Mouse (Mus musculus) neutrophil, adult 59 days (primary cell): ENCODE results near the gene Olfr1406. TPM values are rescaled to one million over a fixed set of nuclear protein-coding genes. Genes with fewer than 3 reads are reported as not detected.

Experiments
- total RNA-seq, 2 experiments: library from RNA; stranded (reverse); gene quantifications; 1 replicate in 1 of 2; 2 replicates in 1 of 2; pipeline ENCODE4 v1.2.4; 2023

The Olfr1406 gene
- not detected for total RNA-seq

DNA sequence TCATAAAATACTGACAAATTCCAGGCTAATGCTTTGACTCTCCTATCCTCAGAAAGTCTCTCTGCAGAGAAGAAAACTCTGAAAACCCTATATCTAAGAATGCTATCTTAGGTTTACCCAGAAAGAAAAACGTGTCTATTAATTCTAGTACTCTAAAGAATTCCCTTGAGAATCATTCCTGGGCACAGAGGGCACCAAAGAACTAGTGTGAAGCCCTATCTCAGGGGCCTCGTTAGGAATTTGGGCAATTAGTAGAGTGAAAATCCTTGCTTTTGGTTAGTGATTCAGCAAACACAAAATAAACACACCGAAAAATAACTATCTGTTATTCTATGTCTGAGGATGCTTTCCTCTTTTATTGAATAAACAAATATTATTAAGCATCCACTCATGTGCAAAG lies at the start of gene Olfr1406:
Gene Olfr1406 (minus strand): TSS at position 101 of the 400 bp plus-strand sequence.

DNA sequence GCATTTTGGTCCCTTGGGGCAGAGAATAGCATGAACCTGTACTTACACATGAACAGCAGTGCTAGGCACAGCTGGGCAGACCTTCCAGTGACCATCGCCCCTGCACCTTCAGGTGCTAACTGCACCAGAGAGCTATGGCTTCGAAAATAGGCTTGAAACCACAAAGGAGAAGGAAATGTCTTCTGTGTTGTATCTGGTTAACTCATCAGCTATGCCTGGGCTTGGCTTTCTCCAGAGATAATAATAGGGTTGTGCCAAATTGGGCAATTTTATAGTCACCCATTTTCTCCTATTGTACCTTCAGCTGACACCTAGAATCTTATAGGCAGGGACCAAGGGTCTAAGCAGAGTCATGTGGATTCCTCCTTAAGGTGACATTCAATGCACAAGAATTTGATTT lies 36.6 kb upstream of the Olfr1406 start, which contains the start of gene Fcer1a:
Gene Fcer1a (minus strand): TSS at position 134 of the 400 bp plus-strand sequence.

GRCm38 (mm10) chr1:173212092-173212491 lies 21.7 kb upstream of the Olfr1406 start, which contains the start of gene Olfr1404:
TSS of gene Olfr1404 (plus strand) at chr1:173212392.

DNA sequence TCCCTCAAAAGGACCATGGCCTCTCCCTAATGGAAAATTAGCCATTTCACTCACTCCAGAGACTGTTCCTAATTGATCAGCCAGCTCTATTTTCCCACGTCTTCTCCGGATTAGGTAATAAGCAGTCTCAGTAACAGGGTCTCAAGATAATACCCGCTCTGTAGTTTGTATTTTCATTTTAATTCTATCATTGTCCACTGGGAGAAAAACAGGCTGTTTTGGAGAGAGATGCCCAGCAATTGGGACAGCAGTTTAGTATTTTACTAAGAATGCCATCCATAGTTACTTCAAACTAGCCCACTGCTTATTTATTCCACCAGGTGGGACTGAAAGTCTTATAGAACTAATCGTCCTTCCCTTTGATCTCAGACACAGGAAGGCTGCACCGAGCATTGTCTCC lies 7.1 kb upstream of the Olfr1406 start, which contains the start of gene Olfr218:
Gene Olfr218 (plus strand): TSS at position 301 of the 400 bp plus-strand sequence.

GRCm38 (mm10) chr1:173137274-173137673 lies 53.2 kb downstream of the Olfr1406 start, which contains the start of gene Olfr1408:
TSS of gene Olfr1408 (minus strand) at chr1:173137374.

Other genes with a start within 250 kb of the Olfr1406 start
- not detected for gene Olfr16, start 240.2 kb downstream of the Olfr1406 start, total RNA-seq
- not detected for gene Olfr1408, start 53.3 kb downstream of the Olfr1406 start, total RNA-seq
- not detected for gene Olfr218, start 7.2 kb upstream of the Olfr1406 start, total RNA-seq
- gene Olfr1404, start 21.8 kb upstream of the Olfr1406 start, total RNA-seq, result not detected
- 1 to 10 TPM; 3.0 to 6.4 TPM for gene Fcer1a, start 36.6 kb upstream of the Olfr1406 start, total RNA-seq
- not detected for gene Olfr418, start 75.4 kb upstream of the Olfr1406 start, total RNA-seq
- not detected for gene Mptx2, start 87.1 kb upstream of the Olfr1406 start, total RNA-seq
- gene Ackr1, start 143.1 kb upstream of the Olfr1406 start, total RNA-seq, result under 1 TPM; 0.35 to 0.82 TPM
- gene Aim2, start 160.2 kb upstream of the Olfr1406 start, total RNA-seq, result 10 to 100 TPM; 38.9 to 53.5 TPM
- gene Cadm3, start 177.1 kb upstream of the Olfr1406 start, total RNA-seq, result under 1 TPM; 0.36 to 0.97 TPM